Mouse (Mus musculus) cortical plate, adult 2 months (tissue): ENCODE results near the gene Ccdc114. TPM values are rescaled to one million over a fixed set of nuclear protein-coding genes. Genes with fewer than 3 reads are reported as not detected.
A peak's percentile ranks its signal among the peaks of the same experiment; 100 is the strongest.

Experiments used
- H3K27ac ChIP-seq: fragments of 200-500 bp; 2 replicates; pipeline ENCODE4 v1.5.1; 2012; ENCODE audit warnings: low read length, control low read depth, inconsistent platforms; ENCODE audit not compliant: insufficient read depth
- H3K4me1 ChIP-seq: fragments of 200-500 bp; 2 replicates; pipeline ENCODE4 v1.6.1; 2011; ENCODE audit warnings: low read length; ENCODE audit not compliant: control insufficient read depth, insufficient read depth
- H3K4me3 ChIP-seq: fragments of 200-500 bp; 2 replicates; pipeline ENCODE4 v1.5.1; 2011; ENCODE audit warnings: mild to moderate bottlenecking, low read length, control low read depth; ENCODE audit not compliant: insufficient read depth
- CTCF ChIP-seq: fragments of 200-500 bp; IDR thresholded peaks from 2 replicates; pipeline ENCODE4 v1.5.1; 2011; ENCODE audit warnings: mild to moderate bottlenecking, control low read depth, low read length; ENCODE audit not compliant: insufficient read depth; ENCODE audit errors: extremely low read depth
- POLR2A ChIP-seq: fragments of 200-500 bp; IDR thresholded peaks from 2 replicates; pipeline ENCODE4 v1.6.1; 2011; ENCODE audit warnings: mild to moderate bottlenecking, low read length, control low read depth; ENCODE audit not compliant: insufficient read depth; ENCODE audit errors: extremely low read depth
- polyA plus RNA-seq: library from polyadenylated mRNA; depleted of rRNA; stranded (reverse); fragments of >200 nt; gene quantifications from 2 replicates; pipeline ENCODE4 v1.2.3, GENCODE M21; 2012

Ccdc114 gene
- polyA plus RNA-seq, 1 experiment: 3.9 TPM

GRCm38 (mm10) chr7:45917004-45917704 lies 6.7 kb upstream of the Ccdc114 start:
- Histone ChIP-seq H3K4me1 (peaks cover 7% of the 10 kb centered on the region; the same call in 1 of the 2 replicates), H3K4me3 (peak overlapping the region; percentile 45; the same call in 1 of the 2 replicates), H3K27ac (no peak overlapping the region)
- TF ChIP-seq CTCF (no peak), POLR2A (no peak)

GRCm38 (mm10) chr7:45917926-45918325 lies 5.9 kb upstream of the Ccdc114 start:
- Histone ChIP-seq H3K4me3 (no peak overlapping the region), H3K4me1 (peaks cover 7% of the 10 kb centered on the region; the same call in 1 of the 2 replicates), H3K27ac (no peak overlapping the region)
- no peak for TF ChIP-seq POLR2A
- TF ChIP-seq CTCF: no peak

- Histone ChIP-seq H3K4me1 (peaks cover 7% of the 10 kb centered on the region; the same call in 1 of the 2 replicates), H3K4me3 (no peak overlapping the region), H3K27ac (no peak overlapping the region)
- TF ChIP-seq CTCF: peak; percentile 23; the same call in 1 of the 2 replicates
- no peak for TF ChIP-seq POLR2A
These were observed 4.7 kb upstream of the Ccdc114 start for GRCm38 (mm10) chr7:45919083-45919671.

GRCm38 (mm10) chr7:45919761-45920160 lies 4.1 kb upstream of the Ccdc114 start:
- no peak overlapping the region for H3K27ac ChIP-seq
- H3K4me3 ChIP-seq: no peak overlapping the region
- TF ChIP-seq POLR2A (no peak), CTCF (no peak)
- H3K4me1 ChIP-seq: peaks cover 7% of the 10 kb centered on the region; the same call in 1 of the 2 replicates

- TF ChIP-seq CTCF (no peak), POLR2A (no peak)
- Histone ChIP-seq H3K27ac (no peak overlapping the region), H3K4me1 (peaks cover 7% of the 10 kb centered on the region; the same call in 1 of the 2 replicates), H3K4me3 (no peak overlapping the region)
These were observed 3.2 kb upstream of the Ccdc114 start for GRCm38 (mm10) chr7:45920583-45921241.

GRCm38 (mm10) chr7:45921242-45921621 lies 2.6 kb upstream of the Ccdc114 start, which contains the start of gene Emp3:
Gene Emp3, minus strand, starts transcription at chr7:45921404.
- no peak for TF ChIP-seq POLR2A
- TF ChIP-seq CTCF: no peak
- Histone ChIP-seq H3K27ac (no peak within 1 kb of the TSS), H3K4me3 (no peak within 1 kb of the TSS), H3K4me1 (peaks cover 5% of the 10 kb centered on the region; the same call in 1 of the 2 replicates)

- no peak for TF ChIP-seq CTCF
- no peak for TF ChIP-seq POLR2A
- Histone ChIP-seq H3K4me1 (peaks cover 3% of the 10 kb centered on the region; the same call in 1 of the 2 replicates), H3K4me3 (no peak overlapping the region), H3K27ac (no peak overlapping the region)
These were observed 1.8 kb upstream of the Ccdc114 start for GRCm38 (mm10) chr7:45921950-45922600.

- Histone ChIP-seq H3K27ac (peak overlapping the region; percentile 33), H3K4me1 (no peaks in the 10 kb centered on the region), H3K4me3 (peak overlapping the region; percentile 54)
- TF ChIP-seq POLR2A (peak; percentile 71), CTCF (no peak)
These were observed 727 bp upstream of the Ccdc114 start for GRCm38 (mm10) chr7:45922928-45923761.
